Mouse (Mus musculus) gastrocnemius, postnatal 14 days (tissue): ENCODE measurements around the gene Lsamp. TPM values are rescaled to one million over a fixed set of nuclear protein-coding genes. Genes with fewer than 3 reads are reported as not detected.

Source experiments
- DNase-seq: peaks from one replicate; pipeline ENCODE4 v3.0.0; 2021; ENCODE audit warnings: mixed read lengths
- intact Hi-C: fragments of 180-260 bp; cut with DNase I; formaldehyde crosslinking; loops from one replicate; pipeline ENCODE4 v1.15.1; 2025; ENCODE audit warnings: low total_unique reads
- total RNA-seq, 2 experiments: library from RNA; stranded (reverse); gene quantifications; 2 replicates each; pipeline ENCODE4 v1.2.3; 2021

Gene Lsamp
- total RNA-seq, 2 experiments from 2014 or later: 0.58 to 1.6 TPM

DNA sequence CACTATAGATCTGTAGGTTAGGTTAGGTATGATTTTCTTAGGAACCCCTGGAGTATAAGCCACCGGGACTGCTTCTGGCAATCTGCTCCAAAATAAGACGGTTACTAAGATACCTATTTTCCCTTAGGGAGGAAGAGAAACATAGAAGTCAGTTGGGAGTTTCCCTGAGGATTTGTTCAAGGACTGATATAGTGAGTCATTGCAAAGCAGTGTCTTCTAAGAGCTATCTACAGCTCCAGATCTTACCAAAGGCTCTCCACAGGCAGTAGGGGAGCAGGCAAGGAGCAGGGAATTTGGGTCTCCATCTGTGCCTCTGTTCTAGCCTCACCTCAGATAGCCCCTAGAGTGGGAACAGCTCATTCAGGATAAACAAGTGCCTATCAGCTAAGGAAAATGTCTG lies 2047.9 kb downstream of the Lsamp start:
- intact Hi-C loops: no loop called here

DNA sequence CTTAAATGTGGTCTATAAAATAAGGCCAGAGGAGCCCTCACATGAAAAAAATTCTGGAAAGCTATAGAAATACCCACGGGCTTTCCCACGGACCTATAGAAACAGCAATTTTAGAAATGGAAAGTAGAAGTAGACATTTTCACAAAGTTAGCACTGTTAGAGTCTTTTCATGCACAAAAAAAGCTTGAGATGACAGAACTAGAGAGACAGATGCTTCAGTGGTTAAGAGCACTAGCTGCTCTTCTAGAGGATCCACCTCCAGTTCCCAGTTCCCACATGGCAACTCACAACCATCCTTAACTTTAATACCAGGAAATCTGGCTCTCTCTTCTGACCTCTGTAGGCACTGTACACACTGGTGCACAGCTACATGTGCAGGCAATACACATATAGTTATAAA lies 2049.3 kb downstream of the Lsamp start:
- intact Hi-C loops: no loop called here
- DNase-seq: no peak

More for the DNA sequence above, 2047.9 kb downstream of the Lsamp start:
- DNase-seq: no peak

DNA sequence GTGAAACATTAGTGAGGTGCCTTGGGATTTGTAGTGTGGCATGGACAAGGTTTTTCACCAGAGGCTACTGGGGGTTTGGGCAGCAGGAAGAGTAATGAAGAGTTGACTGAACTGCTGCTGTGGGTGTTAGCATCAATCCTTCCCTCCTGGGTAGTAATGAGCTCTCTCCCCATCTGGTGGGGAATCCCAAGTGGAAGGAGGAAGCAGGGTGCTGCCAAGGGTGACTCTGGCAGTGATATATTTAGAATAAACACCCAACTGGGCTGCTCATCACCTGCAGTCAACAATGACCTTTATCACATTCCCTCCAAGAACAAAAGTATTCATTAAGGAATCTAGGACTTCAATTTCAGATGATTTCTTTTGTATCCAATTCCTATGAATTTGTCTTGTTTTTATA lies 2064.0 kb downstream of the Lsamp start:
- no peak for DNase-seq
- intact Hi-C loops: no loop called here

DNA sequence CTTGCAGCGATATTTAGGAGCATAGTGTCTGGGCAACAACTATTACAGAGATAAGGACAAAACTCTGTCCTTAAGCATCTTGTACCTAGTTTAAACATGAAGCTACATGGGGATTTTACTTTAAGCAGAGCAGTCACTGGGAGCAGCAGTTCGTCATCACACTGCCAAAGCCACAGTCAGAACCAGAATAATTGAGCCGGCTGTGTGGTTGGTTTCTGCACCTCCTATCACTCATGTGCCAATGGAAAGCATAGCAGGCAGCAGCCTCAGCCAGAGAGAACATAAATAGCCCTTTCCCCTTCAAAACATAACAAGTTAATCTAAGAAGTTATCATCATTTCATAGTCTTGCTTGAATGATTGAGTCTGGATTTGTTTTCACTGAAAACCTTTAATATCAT lies 2075.8 kb downstream of the Lsamp start:
- DNase-seq: no peak

DNA sequence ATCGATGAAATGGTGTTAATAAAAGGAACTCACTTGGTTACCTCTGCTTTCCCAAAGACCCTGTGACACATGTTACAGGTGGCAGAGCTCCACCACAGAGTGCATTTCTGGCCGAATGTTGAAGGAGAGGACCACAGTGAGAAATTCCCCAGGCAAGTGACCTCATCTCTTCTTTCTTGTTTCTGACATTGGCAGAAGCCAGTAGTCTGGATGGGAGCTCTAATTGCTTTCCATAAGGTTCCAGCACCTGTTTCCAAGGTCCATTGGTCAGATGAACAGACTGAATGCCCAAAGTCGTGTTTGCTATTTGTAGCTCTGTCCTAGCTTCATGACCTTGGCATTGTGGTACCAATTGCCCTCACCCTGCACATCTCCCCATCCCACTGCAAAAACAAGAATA lies 2090.2 kb downstream of the Lsamp start:
- no peak for DNase-seq
- intact Hi-C loops: no loop called here

More for the DNA sequence above, 2075.8 kb downstream of the Lsamp start:
- intact Hi-C loops: no loop called here

DNA sequence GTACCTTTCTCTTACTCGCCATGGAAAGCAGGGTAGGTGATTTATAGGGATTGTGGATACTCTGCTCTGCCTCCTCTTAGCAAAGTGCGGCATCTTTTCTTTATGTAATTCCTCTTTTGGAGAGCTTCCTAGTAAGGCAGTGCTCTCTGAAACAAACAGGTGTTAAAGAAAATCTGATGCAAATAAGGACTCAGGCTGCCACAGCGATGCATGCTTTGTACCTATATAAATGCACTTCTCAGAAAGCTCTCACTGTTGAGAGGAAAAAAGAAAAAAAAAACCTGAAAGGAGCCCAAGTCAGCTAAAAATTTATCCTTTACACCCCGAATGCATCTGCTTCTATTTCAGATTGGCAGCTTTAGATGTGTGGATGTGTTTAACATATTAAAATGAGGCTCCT lies 2095.4 kb downstream of the Lsamp start:
- intact Hi-C loops: no loop called here

DNA sequence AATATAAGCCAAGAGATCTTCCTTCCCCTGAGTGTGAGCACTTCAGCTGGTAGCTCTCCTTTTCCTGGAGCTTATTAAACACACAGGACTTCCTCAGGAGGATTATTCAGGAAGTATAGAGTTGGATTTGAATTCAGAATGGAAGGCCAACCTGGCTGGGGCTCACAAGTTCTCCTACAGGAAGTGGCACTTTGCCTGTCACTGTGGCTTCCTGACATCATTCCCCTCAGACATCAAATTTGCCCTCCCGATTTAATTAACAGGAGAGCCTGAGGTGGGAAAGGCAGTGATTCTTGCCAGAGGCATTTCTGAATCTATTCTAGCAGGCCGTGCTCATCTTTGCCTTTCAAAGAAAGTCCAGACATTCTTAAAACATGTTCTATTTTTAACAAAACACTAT lies 2097.4 kb downstream of the Lsamp start:
- intact Hi-C loops: no loop called here
- DNase-seq: no peak

More for the DNA sequence above, 2095.4 kb downstream of the Lsamp start:
- no peak for DNase-seq

DNA sequence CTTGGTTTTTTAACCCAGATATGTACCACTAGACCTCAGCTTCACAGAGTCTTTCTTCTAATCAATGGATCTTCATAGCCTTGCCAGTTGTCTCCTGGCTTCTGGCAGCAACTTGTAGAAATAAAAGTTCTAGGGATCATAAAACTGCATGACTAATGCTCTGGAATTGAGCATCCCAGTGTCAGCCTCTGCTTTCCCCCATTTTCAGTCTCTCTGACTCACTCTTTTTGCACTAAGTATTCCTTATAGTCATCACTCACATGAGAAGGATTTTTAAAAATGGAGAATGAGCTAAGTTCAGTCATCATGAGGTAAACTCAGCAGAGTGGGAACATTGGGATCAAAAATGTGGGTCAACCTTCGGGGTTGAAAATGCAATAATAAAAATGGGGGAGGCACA lies 2113.3 kb downstream of the Lsamp start:
- DNase-seq: no peak
- intact Hi-C loops: no loop called here

DNA sequence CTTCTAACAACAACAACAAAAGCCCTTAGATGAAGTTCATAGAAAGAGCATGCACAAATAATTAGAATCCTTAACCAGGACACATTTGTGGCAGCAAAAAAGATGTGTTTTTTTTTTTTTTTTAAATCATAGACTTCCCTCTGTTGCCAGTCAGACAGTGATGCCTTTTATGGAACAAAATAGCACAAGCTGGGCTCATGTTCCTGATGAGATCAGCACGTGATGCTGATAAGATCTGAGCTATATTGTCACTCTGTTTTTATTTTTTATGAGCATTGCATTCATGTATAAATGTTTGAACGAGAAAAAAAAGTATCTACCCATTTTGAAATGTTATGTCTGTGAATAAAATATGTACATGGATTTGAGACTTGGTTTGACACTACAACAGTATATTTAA lies 2118.0 kb downstream of the Lsamp start:
- intact Hi-C loops: no loop called here
- DNase-seq: no peak

DNA sequence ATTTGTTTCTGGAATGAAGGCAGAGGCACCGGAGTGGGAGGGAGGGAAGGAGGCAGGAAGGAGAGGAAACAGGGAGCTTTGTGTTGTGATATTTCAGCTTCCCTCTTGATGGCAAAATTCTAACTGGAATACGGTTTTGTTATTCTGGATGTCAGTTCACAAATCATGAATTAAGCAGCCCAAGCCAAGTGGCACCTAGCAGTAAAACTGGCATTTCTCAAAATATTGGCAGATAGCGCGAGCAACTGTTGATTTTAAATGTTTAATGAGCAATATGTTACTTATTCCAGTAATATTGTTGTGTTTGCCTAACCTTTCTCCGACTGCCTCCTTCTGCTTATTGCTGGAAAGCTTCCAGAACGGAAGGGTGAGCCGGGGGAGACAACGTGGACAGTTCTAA lies 2118.5 kb downstream of the Lsamp start:
- intact Hi-C loops: no loop called here
- DNase-seq: no peak

DNA sequence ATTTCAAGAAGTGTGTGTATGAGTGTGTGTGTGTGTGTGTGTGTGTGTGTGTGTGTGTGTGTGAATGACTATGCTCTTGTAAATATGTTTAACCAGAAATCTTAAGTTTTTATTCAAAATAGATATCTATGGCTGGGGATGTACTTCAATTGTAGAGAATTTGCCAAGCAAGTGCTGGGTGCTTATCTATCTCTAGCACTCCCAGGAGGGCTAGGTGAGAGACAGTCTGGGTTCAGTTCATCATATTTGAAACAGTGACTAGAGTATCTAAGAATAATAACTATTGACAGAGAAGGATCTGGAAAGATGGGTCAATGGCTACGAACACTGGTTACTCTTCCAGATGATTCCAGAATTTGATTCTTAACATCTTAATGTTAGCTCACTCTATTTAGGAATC lies 2128.1 kb downstream of the Lsamp start:
- DNase-seq: no peak
- intact Hi-C loops: no loop called here

DNA sequence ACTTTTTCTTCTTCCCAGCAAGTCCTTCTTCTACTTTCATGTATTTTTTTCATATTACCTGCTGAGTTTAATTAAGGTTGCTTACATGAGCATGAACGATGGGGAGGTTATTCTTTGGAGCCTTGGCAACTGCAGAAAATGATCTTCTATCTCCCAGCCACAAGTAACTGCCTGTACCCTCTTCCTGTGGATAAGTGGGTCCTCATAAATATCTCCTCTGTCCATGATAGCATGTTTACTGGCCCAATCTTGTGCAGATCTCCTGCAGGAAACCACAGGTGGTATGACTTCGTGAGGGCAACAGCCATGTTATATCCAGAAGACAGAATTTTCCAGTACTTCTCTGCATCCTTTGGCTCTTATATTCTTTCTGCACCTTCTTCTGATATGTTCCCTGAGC lies 2129.1 kb downstream of the Lsamp start:
- DNase-seq: no peak
- intact Hi-C loops: no loop called here

DNA sequence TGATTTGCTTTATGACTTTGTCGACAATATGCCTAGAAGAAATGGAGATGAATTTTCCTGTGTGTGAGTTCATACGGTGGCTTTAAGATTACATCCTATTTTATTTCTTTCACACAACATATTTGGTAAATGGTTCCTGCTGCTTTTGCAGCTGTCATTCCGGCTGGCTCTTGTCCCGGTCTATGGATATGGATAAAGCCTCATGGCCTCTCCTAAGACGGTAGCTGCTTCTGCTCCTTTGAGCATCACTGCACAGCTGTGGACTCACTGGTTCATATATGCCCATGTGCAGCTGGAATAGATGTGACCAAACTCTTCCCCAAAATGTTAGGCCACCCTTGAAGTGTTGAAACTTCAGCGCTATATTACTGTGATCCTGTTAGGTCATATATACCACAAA lies 2137.6 kb downstream of the Lsamp start:
- intact Hi-C loops: no loop called here
- no peak for DNase-seq

DNA sequence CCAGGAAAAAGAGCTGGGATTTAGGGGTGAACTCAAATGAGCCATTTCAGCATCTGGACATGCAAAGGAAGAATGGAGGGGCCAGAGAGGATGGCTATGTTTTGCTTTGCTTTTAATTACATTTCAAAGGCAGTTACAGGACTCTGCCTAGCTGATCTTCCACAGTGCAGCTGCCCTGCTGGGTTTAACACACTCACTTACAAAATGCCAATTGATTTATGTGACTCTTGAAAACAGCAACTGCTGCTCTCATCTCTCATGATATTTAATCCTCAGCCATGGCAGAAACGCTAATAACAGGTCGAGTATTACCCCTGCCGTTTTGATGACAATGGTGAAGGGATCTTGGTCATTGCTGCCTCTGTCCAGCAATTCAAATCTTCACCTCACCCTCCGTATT lies 2139.7 kb downstream of the Lsamp start:
- DNase-seq: no peak
- intact Hi-C loops: no loop called here

DNA sequence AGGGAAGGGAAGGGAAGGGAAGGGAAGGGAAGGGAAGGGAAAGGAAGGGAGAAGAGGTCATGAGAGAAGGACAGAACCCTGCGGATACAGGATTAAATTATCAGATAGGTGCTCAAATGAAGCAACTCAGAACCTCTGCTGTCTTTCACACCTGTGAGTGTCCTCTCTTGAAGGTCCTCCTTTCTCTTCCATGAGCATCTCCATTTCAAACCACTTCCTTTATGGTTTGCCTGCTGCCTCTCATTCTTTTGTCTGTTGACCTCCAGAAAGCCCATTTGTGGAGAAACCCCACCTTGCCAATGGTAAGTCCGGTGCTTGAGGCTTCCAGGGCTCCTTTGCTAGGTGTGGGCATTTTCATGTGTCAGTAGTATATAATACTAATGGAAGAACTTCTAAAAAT lies 2141.9 kb downstream of the Lsamp start:
- no peak for DNase-seq
- intact Hi-C loops: no loop called here

DNA sequence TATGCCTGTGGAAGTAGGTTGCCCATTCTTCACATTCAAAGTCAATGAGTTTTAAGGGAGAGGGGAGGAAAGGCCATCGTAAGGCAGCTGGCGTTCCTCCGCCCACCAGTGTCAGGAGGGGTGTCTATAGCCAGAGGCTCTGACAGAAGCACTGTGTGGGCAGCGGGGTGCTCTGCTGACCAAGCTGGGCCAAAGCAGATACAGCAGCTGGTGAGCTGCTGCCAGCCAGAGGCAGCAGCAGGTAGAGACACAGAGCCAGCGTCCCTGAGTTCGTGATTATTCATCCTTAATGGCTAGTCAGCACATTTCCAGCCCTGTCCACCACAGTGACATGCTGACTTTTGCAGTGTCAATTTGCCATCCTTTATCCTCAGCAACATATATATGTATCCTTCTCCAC lies 2163.0 kb downstream of the Lsamp start:
- DNase-seq: no peak
- intact Hi-C loops: no loop called here

DNA sequence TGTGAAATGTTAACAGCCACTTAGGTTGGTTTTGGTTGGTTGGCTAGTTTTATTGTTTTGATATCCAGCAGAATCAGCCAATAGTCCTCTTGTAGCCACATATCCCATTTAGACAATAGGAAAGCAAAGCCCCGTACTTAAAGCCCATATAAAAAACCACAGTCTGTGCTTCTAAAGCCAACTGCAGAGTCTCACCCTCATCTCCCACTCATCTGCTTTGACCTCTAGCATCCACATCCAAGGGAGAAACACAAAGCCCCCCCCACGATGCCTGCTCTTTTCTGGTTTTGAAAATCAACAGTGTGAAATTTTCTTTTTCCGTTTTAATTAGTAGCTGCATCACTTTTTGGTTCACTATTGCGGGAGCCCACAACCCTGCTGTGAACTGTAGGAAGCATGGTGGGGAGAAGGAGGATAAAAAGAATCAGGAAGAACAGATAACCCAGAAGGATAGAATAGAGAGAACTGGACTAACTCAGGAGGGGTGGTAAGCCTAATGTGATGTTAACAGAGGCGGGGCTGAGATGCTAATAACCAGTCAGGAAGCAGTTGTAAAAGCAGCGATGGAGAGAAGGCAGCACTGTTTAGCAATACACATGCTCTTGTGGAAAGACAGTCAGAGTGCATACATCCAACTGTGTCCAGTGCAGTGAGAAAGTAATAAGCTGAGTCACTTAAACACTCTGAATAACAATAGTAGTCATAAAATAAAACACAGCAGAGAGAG lies 2165.2 kb downstream of the Lsamp start:
- intact Hi-C loops: no loop called here
- no peak for DNase-seq

DNA sequence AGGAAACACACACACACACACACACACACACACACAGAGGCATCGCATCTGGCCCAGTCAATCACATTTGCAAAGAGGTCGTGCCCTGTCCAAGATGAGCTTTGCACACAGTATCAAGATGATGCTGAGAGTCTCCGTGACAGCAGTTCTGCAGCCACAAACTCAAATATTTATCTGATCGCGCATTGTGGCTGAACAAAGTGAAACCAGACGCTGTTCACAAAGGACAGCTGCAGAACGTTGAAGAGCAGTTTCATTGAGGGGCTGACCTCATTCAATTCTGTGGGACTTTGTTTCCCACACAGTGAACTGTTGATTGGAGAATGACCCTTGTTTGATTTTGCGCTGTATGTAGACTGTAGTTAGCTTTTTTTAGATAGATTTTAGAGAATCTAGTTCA lies 2168.5 kb downstream of the Lsamp start:
- intact Hi-C loops: no loop called here
- peak; percentile 23 for DNase-seq

DNA sequence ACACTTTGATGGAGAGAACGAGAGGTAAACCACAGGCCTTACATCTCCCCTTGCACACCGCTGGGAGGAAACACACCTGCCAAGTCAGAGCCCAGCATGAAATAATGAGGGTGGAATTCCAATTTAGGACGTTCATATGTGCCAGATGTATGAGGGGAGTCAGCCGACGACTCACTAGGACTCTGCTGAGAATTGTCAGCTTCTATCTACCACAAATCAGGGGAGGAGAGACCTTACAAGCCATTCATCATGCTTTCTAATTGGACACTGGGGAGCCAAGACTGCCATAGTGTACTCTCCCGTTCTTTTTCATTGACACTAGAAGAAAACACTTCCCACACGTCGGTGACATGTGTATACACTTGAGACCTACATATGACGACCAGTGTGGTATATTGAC lies 2173.7 kb downstream of the Lsamp start:
- DNase-seq: no peak
- intact Hi-C loops: no loop called here

DNA sequence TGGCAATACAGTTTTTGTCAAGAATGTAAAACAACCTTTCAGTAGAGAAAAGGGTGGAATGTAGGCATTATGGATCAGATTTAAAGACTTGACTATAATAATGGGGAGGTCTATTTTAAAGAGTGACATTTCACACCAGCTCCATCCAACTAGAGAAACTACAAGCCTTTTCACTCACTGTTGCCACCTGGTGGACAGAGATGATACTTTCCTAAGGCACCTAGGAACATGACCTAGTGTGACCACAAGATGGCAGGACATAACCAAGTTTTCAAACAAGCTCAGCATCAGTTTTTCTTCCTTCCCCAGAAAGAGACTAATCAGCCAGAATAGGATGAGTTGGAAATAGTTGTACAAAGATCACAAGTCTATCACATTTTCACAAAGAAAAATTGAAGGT lies 2180.8 kb downstream of the Lsamp start:
- intact Hi-C loops: no loop called here
- DNase-seq: peak; percentile 57

DNA sequence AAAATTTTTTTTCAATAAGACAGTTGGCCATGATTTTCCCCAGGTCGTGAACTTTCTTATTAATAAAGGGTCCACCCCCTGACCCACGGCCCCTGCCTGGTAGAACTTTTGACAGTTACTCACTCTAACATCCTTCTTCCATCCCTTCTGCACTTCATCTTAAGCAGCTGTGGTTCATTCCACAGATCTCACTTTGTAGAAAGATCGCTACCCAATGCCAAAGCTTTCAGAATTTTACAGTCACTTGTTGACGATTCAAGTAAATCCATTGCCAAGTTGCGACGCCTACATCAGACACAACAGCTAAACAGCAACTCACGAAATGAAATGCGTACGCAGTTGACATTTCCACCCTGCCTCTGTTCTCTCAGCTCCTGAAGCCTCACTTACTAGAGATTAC lies 2184.1 kb downstream of the Lsamp start:
- no peak for DNase-seq
- intact Hi-C loops: no loop called here
